In genomic region chr15:97000319-97001251, GRCm38 (mm10) we compare ENCODE assay signal across 9 mouse cellular contexts. TPM values are rescaled to one million over a fixed set of nuclear protein-coding genes. Genes with fewer than 3 reads are reported as not detected.
DNase-seq lines count a peak whose midpoint lies in the region; ATAC-seq lines count a peak whose summit lies in the region.
"Had no signal": no experiment of that assay in that cellular context is flagged by ENCODE, and none has a peak within 500 bp of the region (broad histone marks: within the 10 kb centered on the region; RNA-seq: fewer than 3 reads in every experiment).

No protein-coding gene starts in this region.

- peak overlapping the region; percentile 19 for H3K27ac ChIP-seq in intestine, embryonic 15.5 days
- peak overlapping the region; percentile 34; the same call in 1 of the 2 replicates for H3K27ac ChIP-seq in liver, embryonic 15.5 days (replicated peaks)
- no peak overlapping the region for H3K27ac ChIP-seq in hindbrain, embryonic 14.5 days
- H3K27ac ChIP-seq: neural tube, embryonic 12.5 days had no signal

- peak; percentile 72 for ATAC-seq in intestine, embryonic 15.5 days
- peak; percentile 75 for ATAC-seq in liver, embryonic 15.5 days (ENCODE audit: insufficient read depth)
- no peak for ATAC-seq in hindbrain, embryonic 14.5 days (ENCODE audit: low FRiP score)

- 19% methylated on average over 17 of the region's 17 CpGs for WGBS in intestine, embryonic 15.5 days
- 31% methylated on average over 17 of the region's 17 CpGs for WGBS in liver, embryonic 15.5 days (ENCODE audit: insufficient replicate concordance)
- 68% methylated on average over 17 of the region's 17 CpGs for WGBS in hindbrain, embryonic 14.5 days

- H3K4me3 ChIP-seq in intestine, embryonic 15.5 days (replicated peaks), result no peak overlapping the region
- no peak overlapping the region for H3K4me3 ChIP-seq in liver, embryonic 15.5 days (replicated peaks)
- no peak overlapping the region for H3K4me3 ChIP-seq in hindbrain, embryonic 14.5 days (replicated peaks; ENCODE audit: low read length)
- H3K4me3 ChIP-seq: neural tube, embryonic 12.5 days had no signal

- peaks cover 15% of the 10 kb centered on the region for H3K4me1 ChIP-seq in intestine, embryonic 15.5 days (replicated peaks)
- H3K4me1 ChIP-seq in liver, embryonic 15.5 days (replicated peaks), result peaks cover 32% of the 10 kb centered on the region
- no peaks in the 10 kb centered on the region; the same call in 1 of the 2 replicates for H3K4me1 ChIP-seq in hindbrain, embryonic 14.5 days (replicated peaks; ENCODE audit: control insufficient read depth, insufficient read depth, low read length)
- H3K4me1 ChIP-seq: neural tube, embryonic 12.5 days had no signal

- peak overlapping the region; percentile 13; the same call in 1 of the 2 replicates for H3K4me2 ChIP-seq in intestine, embryonic 15.5 days (replicated peaks)
- peak overlapping the region; percentile 32 for H3K4me2 ChIP-seq in liver, embryonic 15.5 days
- H3K4me2 ChIP-seq in hindbrain, embryonic 14.5 days (replicated peaks), result no peak overlapping the region

- peak; percentile 89 for DNase-seq in NIH3T3 (ENCODE audit: low read depth)
- peak; percentile 58 for DNase-seq in embryo, embryonic 9.5 days (ENCODE audit: extremely low spot score)
- no peak for DNase-seq in urinary bladder, postnatal 14 days (ENCODE audit: low spot score)
- no peak for DNase-seq in right cerebral cortex, postnatal 25 days
- no peak for DNase-seq in cerebellum, postnatal 14 days
- DNase-seq in hindbrain, embryonic 14.5 days (ENCODE audit: low spot score), result no peak

- H3K36me3 ChIP-seq in intestine, embryonic 15.5 days, result no peaks in the 10 kb centered on the region
- peaks cover 9% of the 10 kb centered on the region; the same call in 1 of the 2 replicates for H3K36me3 ChIP-seq in liver, embryonic 15.5 days (replicated peaks)
- H3K36me3 ChIP-seq in hindbrain, embryonic 14.5 days (replicated peaks; ENCODE audit: control insufficient read depth, insufficient read depth), result no peaks in the 10 kb centered on the region
- H3K36me3 ChIP-seq: neural tube, embryonic 12.5 days had no signal

- H3K9me3 ChIP-seq in intestine, embryonic 15.5 days, result no peaks in the 10 kb centered on the region
- no peaks in the 10 kb centered on the region for H3K9me3 ChIP-seq in liver, embryonic 15.5 days (replicated peaks)
- no peaks in the 10 kb centered on the region for H3K9me3 ChIP-seq in hindbrain, embryonic 14.5 days (ENCODE audit: control insufficient read depth, low read length)
- H3K9me3 ChIP-seq: neural tube, embryonic 12.5 days had no signal

- H3K9ac ChIP-seq in intestine, embryonic 15.5 days, result no peak overlapping the region
- no peak overlapping the region for H3K9ac ChIP-seq in liver, embryonic 15.5 days
- no peak overlapping the region for H3K9ac ChIP-seq in hindbrain, embryonic 14.5 days
- H3K9ac ChIP-seq: neural tube, embryonic 12.5 days had no signal

- no peaks in the 10 kb centered on the region for H3K27me3 ChIP-seq in intestine, embryonic 15.5 days (replicated peaks)
- no peaks in the 10 kb centered on the region for H3K27me3 ChIP-seq in liver, embryonic 15.5 days
- no peaks in the 10 kb centered on the region for H3K27me3 ChIP-seq in hindbrain, embryonic 14.5 days (ENCODE audit: control insufficient read depth, insufficient read depth, low read length)
- H3K27me3 ChIP-seq: neural tube, embryonic 12.5 days had no signal

RNA-seq across cellular contexts. Expression of gene Slc38a4, which starts 55.2 kb away (rescaled TPM):
- polyA plus RNA-seq in intestine, embryonic 15.5 days (2015; fragmentation: Nextera tagmentation; extraction: Ambion mirVana), result 42.9 and 50.5 TPM in 2 replicates
- polyA plus RNA-seq in liver, embryonic 15.5 days (2015; fragmentation: Nextera tagmentation; extraction: Ambion mirVana), result 61.9 and 67.9 TPM in 2 replicates
- polyA plus RNA-seq in hindbrain, embryonic 14.5 days (2014; fragmentation: Nextera tagmentation; extraction: Ambion mirVana), result 3.6 and 3.9 TPM in 2 replicates

Comparison
In these comparisons a context has a peak if more than half of its experiments do, and no peak if none do; other contexts are left out.
1. DNase-seq: peak in NIH3T3 (single experiment) and embryo, embryonic 9.5 days (single experiment); none in urinary bladder, postnatal 14 days (single experiment), right cerebral cortex, postnatal 25 days (single experiment), cerebellum, postnatal 14 days (0 of 2) and hindbrain, embryonic 14.5 days (single experiment).